Mouse (Mus musculus): ENCODE measurements around the gene Ptms.

DNA sequence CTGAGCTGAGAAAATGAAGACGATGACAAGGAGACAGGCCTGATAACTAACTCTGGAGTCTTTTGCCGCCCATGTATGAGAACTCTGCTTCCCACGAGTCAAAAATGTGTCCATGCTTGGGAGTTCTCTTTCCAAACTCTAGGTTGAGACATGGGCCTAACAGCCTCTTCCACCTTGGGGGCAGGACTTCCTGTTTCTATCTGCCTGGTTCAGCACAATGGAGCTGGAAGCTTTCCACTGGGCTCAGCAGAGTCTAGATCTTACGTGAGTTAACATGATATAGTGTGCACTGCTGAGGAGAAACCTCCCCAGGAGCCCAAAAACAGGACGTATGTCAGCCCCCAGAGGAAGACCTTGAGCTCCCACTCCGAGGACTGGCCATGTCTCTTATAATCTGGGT, 6.7 kb downstream of the Ptms start:
- TF ChIP-seq CTCF (IDR thresholded peaks at IDR 0.05) (no peak), EP300 (IDR thresholded peaks at IDR 0.05) (no peak)

Measured in lung, postnatal 0 days (tissue).